Mouse (Mus musculus) spleen, postnatal 4 days (tissue): ENCODE data around the gene Ppp4c.
A peak's percentile ranks its signal among the peaks of the same experiment; 100 is the strongest.

Experiments used
- DNase-seq, 2 experiments: peaks; one replicate each; pipeline ENCODE4 v3.0.0; 2022; ENCODE audit warnings: low spot score in 2 of 2

The Ppp4c gene

GRCm38 (mm10) chr7:126802134-126802889 is 10.0 kb upstream of the Ppp4c start:
- DNase-seq = no peak

- no peak for DNase-seq
Measured at GRCm38 (mm10) chr7:126801057-126801422, 8.7 kb upstream of the Ppp4c start.

GRCm38 (mm10) chr7:126800269-126801056 is 8.2 kb upstream of the Ppp4c start:
- DNase-seq = no peak

GRCm38 (mm10) chr7:126799468-126800268 is 7.4 kb upstream of the Ppp4c start:
- no peak for DNase-seq

GRCm38 (mm10) chr7:126799050-126799467 is 6.8 kb upstream of the Ppp4c start:
- peak; percentile 94 to 95 for DNase-seq

GRCm38 (mm10) chr7:126798127-126799049 is 6.1 kb upstream of the Ppp4c start:
- peak; percentile 62 to 82 for DNase-seq

- DNase-seq = no peak
Measured at GRCm38 (mm10) chr7:126797411-126798126, 5.3 kb upstream of the Ppp4c start, which contains the start of gene Fam57b. TSS of gene Fam57b (plus strand) at chr7:126797668.

GRCm38 (mm10) chr7:126796350-126796932 is 4.1 kb upstream of the Ppp4c start:
- DNase-seq = peak; percentile 53 to 74

GRCm38 (mm10) chr7:126795387-126796317 is 3.4 kb upstream of the Ppp4c start:
- no peak for DNase-seq

- no peak for DNase-seq
Measured at GRCm38 (mm10) chr7:126794271-126794605, 1.9 kb upstream of the Ppp4c start.

- no peak for DNase-seq
Measured at GRCm38 (mm10) chr7:126793456-126794270, 1.4 kb upstream of the Ppp4c start.

- DNase-seq = no peak
Measured at GRCm38 (mm10) chr7:126792721-126793443, 586 bp upstream of the Ppp4c start.

GRCm38 (mm10) chr7:126789141-126789540 is 3.2 kb downstream of the Ppp4c start:
- no peak for DNase-seq

- no peak for DNase-seq
Measured at GRCm38 (mm10) chr7:126786142-126786541, 6.2 kb downstream of the Ppp4c start.

- no peak for DNase-seq
Measured at GRCm38 (mm10) chr7:126785056-126785455, 7.2 kb downstream of the Ppp4c start.

- DNase-seq = no peak
Measured at GRCm38 (mm10) chr7:126784469-126784868, 7.8 kb downstream of the Ppp4c start.

GRCm38 (mm10) chr7:126782693-126783092 is 9.6 kb downstream of the Ppp4c start:
- peak in 1 of 2 experiments; percentile 64 for DNase-seq
